Mouse (Mus musculus) cerebellum, adult 2 months (tissue): ENCODE data around the gene Lrrc10b. TPM values are rescaled to one million over a fixed set of nuclear protein-coding genes. Genes with fewer than 3 reads are reported as not detected.
A peak's percentile ranks its signal among the peaks of the same experiment; 100 is the strongest.

Experiments
- DNase-seq, 2 experiments: peaks; one replicate each; pipeline ENCODE4 v3.0.0; 2021
- H3K27ac ChIP-seq: fragments of 200-500 bp; 2 replicates; pipeline ENCODE4 v1.5.1; 2012; ENCODE audit warnings: low read length, control low read depth, inconsistent platforms; ENCODE audit not compliant: insufficient read depth
- H3K27me3 ChIP-seq: fragments of 200-500 bp; 2 replicates; pipeline ENCODE4 v1.6.1; 2012; ENCODE audit warnings: inconsistent platforms, mild to moderate bottlenecking, low read length, moderate library complexity; ENCODE audit not compliant: control insufficient read depth, insufficient read depth
- H3K4me1 ChIP-seq: fragments of 200-500 bp; 2 replicates; pipeline ENCODE4 v1.6.1; 2011; ENCODE audit warnings: low read length; ENCODE audit not compliant: control insufficient read depth, insufficient read depth
- H3K4me3 ChIP-seq: fragments of 200-500 bp; replicated peaks from 2 replicates; pipeline ENCODE3; 2011; ENCODE audit warnings: mild to moderate bottlenecking, low read depth, low read length, control low read depth; ENCODE audit not compliant: insufficient read depth
- CTCF ChIP-seq: fragments of 200-500 bp; IDR thresholded peaks from 2 replicates; pipeline ENCODE4 v1.5.1; 2011; ENCODE audit warnings: low read depth, mild to moderate bottlenecking, control low read depth, low read length, moderate library complexity, borderline replicate concordance; ENCODE audit not compliant: insufficient read depth
- POLR2A ChIP-seq: fragments of 200-500 bp; IDR thresholded peaks from 2 replicates; pipeline ENCODE4 v1.6.1; 2011; ENCODE audit warnings: low read length, control low read depth, borderline replicate concordance; ENCODE audit not compliant: insufficient read depth
- WGBS: fragments of 180-500 bp; shearing (Covaris S2); methylation state at CpG from one replicate; pipeline ENCODE4 v1.1.7; 2018; 5-methylcytosine and 5-hydroxymethylcytosine counted together
- polyA plus RNA-seq: library from polyadenylated mRNA; depleted of rRNA; stranded (reverse); fragments of >200 nt; gene quantifications from 2 replicates; pipeline ENCODE4 v1.2.3, GENCODE M21; 2012; rRNA removed

Gene Lrrc10b
- polyA plus RNA-seq, 1 experiment = 0.54 TPM

GRCm38 (mm10) chr19:10416889-10417288, 40.4 kb downstream of the Lrrc10b start:
- peak; percentile 86 to 88 for DNase-seq
- peak overlapping the region; percentile 4 for H3K4me3 ChIP-seq
- H3K4me1 ChIP-seq = peaks cover 75% of the 10 kb centered on the region
- 5% methylated on average over 8 of the region's 8 CpGs for WGBS
- no peaks in the 10 kb centered on the region for H3K27me3 ChIP-seq
- TF ChIP-seq POLR2A (no peak), CTCF (no peak)
- H3K27ac ChIP-seq = peak overlapping the region; percentile 98

DNA sequence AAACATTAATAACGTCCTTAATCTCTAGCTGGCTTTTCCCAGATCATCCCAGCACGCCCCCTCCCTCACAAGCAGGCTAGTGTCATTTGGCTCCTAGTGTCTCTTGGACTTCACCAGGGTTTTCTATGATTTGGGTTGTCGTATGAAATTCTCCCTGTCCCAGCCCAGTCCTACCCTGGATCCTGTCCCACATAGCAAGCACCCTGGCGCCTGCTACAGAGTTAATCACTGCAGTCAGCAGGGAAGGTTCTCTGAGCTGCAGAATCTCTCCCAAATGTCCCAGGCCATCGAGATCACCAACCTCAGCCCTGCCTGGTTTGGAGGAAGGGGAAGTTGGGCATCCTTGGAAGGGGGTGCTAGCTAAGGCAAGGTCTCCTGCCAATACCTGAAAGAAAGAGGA, 41.8 kb downstream of the Lrrc10b start:
- peak; percentile 64 to 74 for DNase-seq
- Histone ChIP-seq H3K27me3 (no peaks in the 10 kb centered on the region), H3K27ac (peak overlapping the region; percentile 63), H3K4me3 (no peak overlapping the region), H3K4me1 (peaks cover 78% of the 10 kb centered on the region)
- TF ChIP-seq CTCF = no peak
- TF ChIP-seq POLR2A = no peak
- 14% methylated on average over 5 of the region's 5 CpGs for WGBS

- Histone ChIP-seq H3K4me1 (peaks cover 82% of the 10 kb centered on the region), H3K27me3 (no peaks in the 10 kb centered on the region), H3K27ac (no peak overlapping the region), H3K4me3 (no peak overlapping the region)
- WGBS = 36% methylated on average over 19 of the region's 19 CpGs
- TF ChIP-seq CTCF = no peak
- TF ChIP-seq POLR2A = no peak
- DNase-seq = no peak
Measured at GRCm38 (mm10) chr19:10413701-10414242, 43.5 kb downstream of the Lrrc10b start.

Other genes starting within 250 kb of the Lrrc10b start
- gene Myrf, start 216.7 kb downstream of the Lrrc10b start, polyA plus RNA-seq = 35.0 and 43.1 TPM in 2 replicates
- gene Dagla, start 152.6 kb downstream of the Lrrc10b start, polyA plus RNA-seq = 53.4 and 59.5 TPM in 2 replicates
- 173 and 187 TPM in 2 replicates for gene Syt7, start 68.4 kb downstream of the Lrrc10b start, polyA plus RNA-seq
- 1.3 and 1.8 TPM in 2 replicates for gene Ppp1r32, start 25.5 kb upstream of the Lrrc10b start, polyA plus RNA-seq
- 91.9 and 94.7 TPM in 2 replicates for gene Cpsf7, start 67.8 kb upstream of the Lrrc10b start, polyA plus RNA-seq
- 60.4 and 61.5 TPM in 2 replicates for gene Sdhaf2, start 68.7 kb upstream of the Lrrc10b start, polyA plus RNA-seq
- gene Tmem216, start 98.8 kb upstream of the Lrrc10b start, polyA plus RNA-seq = 20.8 and 22.4 TPM in 2 replicates
- gene Cyb561a3, start 119.7 kb upstream of the Lrrc10b start, polyA plus RNA-seq = 11.7 and 12.0 TPM in 2 replicates
- gene Tmem138, start 119.9 kb upstream of the Lrrc10b start, polyA plus RNA-seq = 13.0 and 15.0 TPM in 2 replicates
- gene Ddb1, start 147.9 kb upstream of the Lrrc10b start, polyA plus RNA-seq = 148 and 150 TPM in 2 replicates
- 12.2 and 14.4 TPM in 2 replicates for gene Tkfc, start 148.2 kb upstream of the Lrrc10b start, polyA plus RNA-seq
- gene Vwce, start 176.7 kb upstream of the Lrrc10b start, polyA plus RNA-seq = 0.20 and 0.21 TPM in 2 replicates
- not detected in 2 replicates for gene Pga5, start 220.6 kb upstream of the Lrrc10b start, polyA plus RNA-seq
- gene Vps37c, start 231.3 kb upstream of the Lrrc10b start, polyA plus RNA-seq = 30.6 and 31.4 TPM in 2 replicates